Mouse (Mus musculus) cortical plate, adult 2 months (tissue): ENCODE measurements around the gene Lrrc34.

Experiments
- CTCF ChIP-seq: fragments of 200-500 bp; IDR thresholded peaks from 2 replicates; pipeline ENCODE4 v1.5.1; 2011; ENCODE audit warnings: mild to moderate bottlenecking, control low read depth, low read length; ENCODE audit not compliant: insufficient read depth; ENCODE audit errors: extremely low read depth
- POLR2A ChIP-seq: fragments of 200-500 bp; IDR thresholded peaks from 2 replicates; pipeline ENCODE4 v1.6.1; 2011; ENCODE audit warnings: mild to moderate bottlenecking, low read length, control low read depth; ENCODE audit not compliant: insufficient read depth; ENCODE audit errors: extremely low read depth

GRCm38 (mm10) chr3:30600717-30601116, 47.0 kb downstream of the Lrrc34 start:
- TF ChIP-seq CTCF = no peak
- TF ChIP-seq POLR2A = no peak
